Mouse (Mus musculus): ENCODE measurements around the gene Tmed5. TPM values are rescaled to one million over a fixed set of nuclear protein-coding genes. Genes with fewer than 3 reads are reported as not detected.
A peak's percentile ranks its signal among the peaks of the same experiment; 100 is the strongest.

The Tmed5 gene
- polyA plus RNA-seq, 1 experiment from 2014 or later = 41.8 TPM

GRCm38 (mm10) chr5:108072301-108072700 is 60.1 kb downstream of the Tmed5 start:
- Histone ChIP-seq H3K36me3 (ENCODE audit: control insufficient read depth, insufficient read depth) (peaks cover 23% of the 10 kb centered on the region), H3K9ac (ENCODE audit: low read length) (no peak overlapping the region), H3K27ac (ENCODE audit: low read length) (no peak overlapping the region), H3K4me1 (ENCODE audit: control insufficient read depth, insufficient read depth, low read length) (no peaks in the 10 kb centered on the region), H3K4me2 (ENCODE audit: low read depth, low read length) (no peak overlapping the region), H3K4me3 (ENCODE audit: low read length) (no peak overlapping the region), H3K9me3 (replicated peaks; ENCODE audit: control insufficient read depth, low read length) (0 out of 2 replicates have a peak, but pooled peaks cover 4% of the 10 kb centered on the region), H3K27me3 (ENCODE audit: control insufficient read depth, insufficient read depth, low read length) (no peaks in the 10 kb centered on the region)
- 94% methylated on average over 1 of the region's 1 CpGs for WGBS
- ATAC-seq (replicated peaks; ENCODE audit: extremely low read depth, insufficient read depth, low FRiP score) = no peak

GRCm38 (mm10) chr5:108065465-108066411 is 66.7 kb downstream of the Tmed5 start, which contains the start of gene Mtf2:
Mtf2 (plus strand) TSS chr5:108065674.
- Histone ChIP-seq H3K4me3 (ENCODE audit: low read length) (peak within 1 kb of the TSS; percentile 89), H3K4me2 (ENCODE audit: low read depth, low read length) (peak within 1 kb of the TSS; percentile 66), H3K27me3 (ENCODE audit: control insufficient read depth, insufficient read depth, low read length) (no peaks in the 10 kb centered on the region), H3K9me3 (replicated peaks; ENCODE audit: control insufficient read depth, low read length) (0 out of 2 replicates have a peak, but pooled peaks cover 4% of the 10 kb centered on the region), H3K36me3 (ENCODE audit: control insufficient read depth, insufficient read depth) (peaks cover 10% of the 10 kb centered on the region), H3K9ac (ENCODE audit: low read length) (peak within 1 kb of the TSS; percentile 95), H3K27ac (ENCODE audit: low read length) (peak within 1 kb of the TSS; percentile 95), H3K4me1 (ENCODE audit: control insufficient read depth, insufficient read depth, low read length) (peaks cover 4% of the 10 kb centered on the region; the same call in 1 of the 2 replicates)
- peak; percentile 97 for ATAC-seq (replicated peaks; ENCODE audit: extremely low read depth, insufficient read depth, low FRiP score)
- WGBS = under 1% methylated on average over 59 of the region's 59 CpGs

GRCm38 (mm10) chr5:108060413-108060812 is 72.0 kb downstream of the Tmed5 start:
- Histone ChIP-seq H3K9me3 (replicated peaks; ENCODE audit: control insufficient read depth, low read length) (0 out of 2 replicates have a peak, but pooled peaks cover 2% of the 10 kb centered on the region), H3K4me3 (ENCODE audit: low read length) (no peak overlapping the region), H3K36me3 (ENCODE audit: control insufficient read depth, insufficient read depth) (no peaks in the 10 kb centered on the region), H3K27me3 (ENCODE audit: control insufficient read depth, insufficient read depth, low read length) (no peaks in the 10 kb centered on the region), H3K9ac (ENCODE audit: low read length) (no peak overlapping the region), H3K27ac (ENCODE audit: low read length) (no peak overlapping the region), H3K4me2 (ENCODE audit: low read depth, low read length) (no peak overlapping the region), H3K4me1 (ENCODE audit: control insufficient read depth, insufficient read depth, low read length) (peaks cover 4% of the 10 kb centered on the region; the same call in 1 of the 2 replicates)
- ATAC-seq (replicated peaks; ENCODE audit: extremely low read depth, insufficient read depth, low FRiP score) = no peak
- 89% methylated on average over 9 of the region's 9 CpGs for WGBS

Other genes with a start within 250 kb of the Tmed5 start
- gene Rpl5, start 232.1 kb downstream of the Tmed5 start, polyA plus RNA-seq (2015; fragmentation: Nextera tagmentation; extraction: Ambion mirVana) = 41.8 and 46.6 TPM in 2 replicates
- 21.0 and 23.1 TPM in 2 replicates for gene Fam69a, start 145.5 kb downstream of the Tmed5 start, polyA plus RNA-seq (2015; fragmentation: Nextera tagmentation; extraction: Ambion mirVana)
- 75.0 and 99.1 TPM in 2 replicates for gene Mtf2, start 66.9 kb downstream of the Tmed5 start, polyA plus RNA-seq (2015; fragmentation: Nextera tagmentation; extraction: Ambion mirVana)
- 6.2 and 10.2 TPM in 2 replicates for gene Ccdc18, start 255 bp upstream of the Tmed5 start, polyA plus RNA-seq (2015; fragmentation: Nextera tagmentation; extraction: Ambion mirVana)
- 26.6 and 28.9 TPM in 2 replicates for gene Dr1, start 136.3 kb upstream of the Tmed5 start, polyA plus RNA-seq (2015; fragmentation: Nextera tagmentation; extraction: Ambion mirVana)
- 5.4 and 6.3 TPM in 2 replicates for gene Pigg, start 180.0 kb upstream of the Tmed5 start, polyA plus RNA-seq (2015; fragmentation: Nextera tagmentation; extraction: Ambion mirVana)
- not detected in 2 replicates for gene Gm42517, start 235.3 kb upstream of the Tmed5 start, polyA plus RNA-seq (2015; fragmentation: Nextera tagmentation; extraction: Ambion mirVana)